Mouse (Mus musculus) heart, embryonic 15.5 days (tissue): ENCODE results near the gene Creb3l2. TPM values are rescaled to one million over a fixed set of nuclear protein-coding genes. Genes with fewer than 3 reads are reported as not detected.

Experiments used
- ATAC-seq: fragments of 200-750 bp; cut with Nextera tagmentation; replicated peaks from 2 replicates; pipeline ENCODE4 v1.8.0; 2017; ENCODE audit warnings: low read depth, moderate TSS enrichment; ENCODE audit not compliant: insufficient number of reproducible peaks, insufficient read depth, low FRiP score
- H3K27ac ChIP-seq: fragments of 300-500 bp; sonication (generic); 2 replicates; pipeline ENCODE4 v1.5.1; 2015; ENCODE audit warnings: mild to moderate bottlenecking, inconsistent platforms
- H3K27me3 ChIP-seq: fragments of 300-500 bp; sonication (generic); 2 replicates; pipeline ENCODE4 v1.6.1; 2015; ENCODE audit warnings: inconsistent platforms
- H3K36me3 ChIP-seq: fragments of 300-500 bp; sonication (generic); 2 replicates; pipeline ENCODE4 v1.6.1; 2015; ENCODE audit warnings: mild to moderate bottlenecking, inconsistent platforms
- H3K4me1 ChIP-seq: fragments of 300-500 bp; sonication (generic); replicated peaks from 2 replicates; pipeline ENCODE4 v1.6.1; 2015; ENCODE audit warnings: inconsistent platforms
- H3K4me2 ChIP-seq: fragments of 300-500 bp; sonication (generic); 2 replicates; pipeline ENCODE4 v1.6.1; 2015; ENCODE audit warnings: inconsistent platforms, mild to moderate bottlenecking, moderate library complexity
- H3K4me3 ChIP-seq: fragments of 300-500 bp; sonication (generic); 2 replicates; pipeline ENCODE4 v1.5.1; 2015; ENCODE audit warnings: mild to moderate bottlenecking, inconsistent platforms
- H3K9ac ChIP-seq: fragments of 300-500 bp; sonication (generic); 2 replicates; pipeline ENCODE4 v1.6.1; 2015; ENCODE audit warnings: mild to moderate bottlenecking, inconsistent platforms
- H3K9me3 ChIP-seq: fragments of 300-500 bp; sonication (generic); replicated peaks from 2 replicates; pipeline ENCODE4 v1.6.1; 2016; ENCODE audit warnings: inconsistent platforms
- WGBS: fragments of 180-500 bp; shearing (Covaris S2); methylation state at CpG from one replicate; pipeline ENCODE4 v1.1.7; 2015; ENCODE audit warnings: mixed read lengths; 5-methylcytosine and 5-hydroxymethylcytosine counted together
- polyA plus RNA-seq: library from polyadenylated mRNA; unstranded; fragments of >200 nt; fragmentation: Nextera tagmentation; extraction: Ambion mirVana; gene quantifications from 2 replicates; pipeline ENCODE4 v1.2.1, GENCODE M21; 2015

The Creb3l2 gene
- polyA plus RNA-seq, 1 experiment from 2014 or later: 26.7 TPM

GRCm38 (mm10) chr6:37425833-37426232, 16.1 kb downstream of the Creb3l2 start:
- Histone ChIP-seq H3K4me2 (no peak overlapping the region), H3K4me3 (no peak overlapping the region), H3K9ac (no peak overlapping the region), H3K36me3 (no peaks in the 10 kb centered on the region), H3K4me1 (peaks cover 96% of the 10 kb centered on the region), H3K27ac (0 out of 2 replicates have a peak overlapping the region, but pooled peaks have one; percentile 81), H3K9me3 (no peaks in the 10 kb centered on the region), H3K27me3 (no peaks in the 10 kb centered on the region)
- ATAC-seq: no peak
- WGBS: 46% methylated on average over 3 of the region's 3 CpGs

- no peaks in the 10 kb centered on the region for H3K36me3 ChIP-seq
- WGBS: 73% methylated on average over 3 of the region's 3 CpGs
- peaks cover 94% of the 10 kb centered on the region for H3K4me1 ChIP-seq
- H3K4me2 ChIP-seq: no peak overlapping the region
- ATAC-seq: no peak
- no peaks in the 10 kb centered on the region for H3K9me3 ChIP-seq
- no peaks in the 10 kb centered on the region for H3K27me3 ChIP-seq
- H3K4me3 ChIP-seq: no peak overlapping the region
- H3K27ac ChIP-seq: peak overlapping the region; percentile 81
- no peak overlapping the region for H3K9ac ChIP-seq
These were observed 16.9 kb downstream of the Creb3l2 start for GRCm38 (mm10) chr6:37425075-37425474.

- ATAC-seq: peak; percentile 66
These were observed 17.6 kb downstream of the Creb3l2 start for GRCm38 (mm10) chr6:37424374-37424773.

GRCm38 (mm10) chr6:37423386-37423785, 18.6 kb downstream of the Creb3l2 start:
- Histone ChIP-seq H3K9ac (no peak overlapping the region), H3K9me3 (no peaks in the 10 kb centered on the region), H3K36me3 (no peaks in the 10 kb centered on the region), H3K27me3 (no peaks in the 10 kb centered on the region), H3K4me3 (no peak overlapping the region), H3K27ac (peak overlapping the region; percentile 81), H3K4me1 (peaks cover 96% of the 10 kb centered on the region), H3K4me2 (0 out of 2 replicates have a peak overlapping the region, but pooled peaks have one; percentile 8)
- ATAC-seq: no peak
- WGBS: 28% methylated on average over 1 of the region's 1 CpGs

More at GRCm38 (mm10) chr6:37424374-37424773, 17.6 kb downstream of the Creb3l2 start:
- Histone ChIP-seq H3K9me3 (no peaks in the 10 kb centered on the region), H3K36me3 (no peaks in the 10 kb centered on the region), H3K4me3 (no peak overlapping the region), H3K27me3 (no peaks in the 10 kb centered on the region), H3K27ac (peak overlapping the region; percentile 81), H3K4me1 (peaks cover 94% of the 10 kb centered on the region), H3K9ac (no peak overlapping the region), H3K4me2 (peak overlapping the region; percentile 2; the same call in 1 of the 2 replicates)
- WGBS: 31% methylated on average over 7 of the region's 7 CpGs

GRCm38 (mm10) chr6:37421124-37421523, 20.8 kb downstream of the Creb3l2 start:
- Histone ChIP-seq H3K9me3 (no peaks in the 10 kb centered on the region), H3K4me3 (no peak overlapping the region), H3K27me3 (no peaks in the 10 kb centered on the region), H3K36me3 (no peaks in the 10 kb centered on the region), H3K27ac (0 out of 2 replicates have a peak overlapping the region, but pooled peaks have one; percentile 7), H3K4me1 (peaks cover 82% of the 10 kb centered on the region), H3K4me2 (no peak overlapping the region), H3K9ac (no peak overlapping the region)
- no peak for ATAC-seq
- WGBS: 49% methylated on average over 6 of the region's 6 CpGs

GRCm38 (mm10) chr6:37419445-37419941, 22.5 kb downstream of the Creb3l2 start:
- Histone ChIP-seq H3K9ac (no peak overlapping the region), H3K4me3 (no peak overlapping the region), H3K9me3 (no peaks in the 10 kb centered on the region), H3K4me1 (peaks cover 80% of the 10 kb centered on the region), H3K27me3 (no peaks in the 10 kb centered on the region), H3K36me3 (no peaks in the 10 kb centered on the region), H3K4me2 (peak overlapping the region; percentile 34; the same call in 1 of the 2 replicates), H3K27ac (peak overlapping the region; percentile 71)
- no peak; the same call in 1 of the 2 replicates for ATAC-seq
- 51% methylated on average over 17 of the region's 17 CpGs for WGBS

- H3K36me3 ChIP-seq: no peaks in the 10 kb centered on the region
- H3K27me3 ChIP-seq: no peaks in the 10 kb centered on the region
- WGBS: 35% methylated on average over 6 of the region's 6 CpGs
- H3K9ac ChIP-seq: peak overlapping the region; percentile 35; the same call in 1 of the 2 replicates
- no peak for ATAC-seq
- no peak overlapping the region for H3K4me3 ChIP-seq
- peak overlapping the region; percentile 71 for H3K27ac ChIP-seq
- peaks cover 79% of the 10 kb centered on the region for H3K4me1 ChIP-seq
- no peaks in the 10 kb centered on the region for H3K9me3 ChIP-seq
- peak overlapping the region; percentile 34 for H3K4me2 ChIP-seq
These were observed 23.0 kb downstream of the Creb3l2 start for GRCm38 (mm10) chr6:37418931-37419330.

- H3K4me2 ChIP-seq: no peak overlapping the region
- no peaks in the 10 kb centered on the region for H3K9me3 ChIP-seq
- peak overlapping the region; percentile 97 for H3K27ac ChIP-seq
- H3K4me3 ChIP-seq: no peak overlapping the region
- peaks cover 78% of the 10 kb centered on the region for H3K4me1 ChIP-seq
- no peaks in the 10 kb centered on the region for H3K27me3 ChIP-seq
- H3K9ac ChIP-seq: no peak overlapping the region
- ATAC-seq: no peak
- 55% methylated on average over 4 of the region's 4 CpGs for WGBS
- H3K36me3 ChIP-seq: no peaks in the 10 kb centered on the region
These were observed 25.2 kb downstream of the Creb3l2 start for GRCm38 (mm10) chr6:37416743-37417142.

- Histone ChIP-seq H3K27me3 (no peaks in the 10 kb centered on the region), H3K4me3 (no peak overlapping the region), H3K27ac (peak overlapping the region; percentile 97), H3K9ac (peak overlapping the region; percentile 40; the same call in 1 of the 2 replicates), H3K4me1 (peaks cover 80% of the 10 kb centered on the region), H3K9me3 (no peaks in the 10 kb centered on the region), H3K4me2 (0 out of 2 replicates have a peak overlapping the region, but pooled peaks have one; percentile 16), H3K36me3 (no peaks in the 10 kb centered on the region)
- WGBS: 36% methylated on average over 6 of the region's 6 CpGs
- ATAC-seq: no peak
These were observed 26.4 kb downstream of the Creb3l2 start for GRCm38 (mm10) chr6:37415505-37415904.

GRCm38 (mm10) chr6:37415034-37415433, 26.9 kb downstream of the Creb3l2 start:
- H3K27ac ChIP-seq: peak overlapping the region; percentile 97
- H3K36me3 ChIP-seq: no peaks in the 10 kb centered on the region
- H3K4me3 ChIP-seq: no peak overlapping the region
- peak overlapping the region; percentile 40; the same call in 1 of the 2 replicates for H3K9ac ChIP-seq
- peak; percentile 92 for ATAC-seq
- WGBS: 31% methylated on average over 7 of the region's 7 CpGs
- peaks cover 80% of the 10 kb centered on the region for H3K4me1 ChIP-seq
- H3K4me2 ChIP-seq: peak overlapping the region; percentile 16; the same call in 1 of the 2 replicates
- H3K9me3 ChIP-seq: no peaks in the 10 kb centered on the region
- H3K27me3 ChIP-seq: no peaks in the 10 kb centered on the region

- no peak overlapping the region; the same call in 1 of the 2 replicates for H3K9ac ChIP-seq
- 72% methylated on average over 10 of the region's 10 CpGs for WGBS
- peak overlapping the region; percentile 97 for H3K27ac ChIP-seq
- H3K4me3 ChIP-seq: no peak overlapping the region
- peaks cover 79% of the 10 kb centered on the region for H3K4me1 ChIP-seq
- H3K9me3 ChIP-seq: no peaks in the 10 kb centered on the region
- H3K4me2 ChIP-seq: peak overlapping the region; percentile 16; the same call in 1 of the 2 replicates
- no peak for ATAC-seq
- H3K36me3 ChIP-seq: no peaks in the 10 kb centered on the region
- H3K27me3 ChIP-seq: no peaks in the 10 kb centered on the region
These were observed 27.4 kb downstream of the Creb3l2 start for GRCm38 (mm10) chr6:37414576-37414975.

- WGBS: 62% methylated on average over 3 of the region's 3 CpGs
- H3K4me2 ChIP-seq: no peak overlapping the region
- no peak for ATAC-seq
- H3K9ac ChIP-seq: no peak overlapping the region
- no peaks in the 10 kb centered on the region for H3K36me3 ChIP-seq
- H3K4me3 ChIP-seq: no peak overlapping the region
- H3K27ac ChIP-seq: peak overlapping the region; percentile 37; the same call in 1 of the 2 replicates
- H3K9me3 ChIP-seq: no peaks in the 10 kb centered on the region
- no peaks in the 10 kb centered on the region for H3K27me3 ChIP-seq
- H3K4me1 ChIP-seq: peaks cover 76% of the 10 kb centered on the region
These were observed 30.2 kb downstream of the Creb3l2 start for GRCm38 (mm10) chr6:37411696-37412095.
